Mouse (Mus musculus) urinary bladder, adult 2 months (tissue): ENCODE results near the gene Glis1. TPM values are rescaled to one million over a fixed set of nuclear protein-coding genes. Genes with fewer than 3 reads are reported as not detected.

ENCODE experiments used
- DNase-seq: peaks from one replicate; pipeline ENCODE4 v3.0.0; 2022; ENCODE audit warnings: low spot score
- polyA plus RNA-seq: library from polyadenylated mRNA; depleted of rRNA; stranded (reverse); fragments of >200 nt; gene quantifications from 2 replicates; pipeline ENCODE4 v1.2.3, GENCODE M21; 2012

Gene Glis1
- polyA plus RNA-seq, 1 experiment = 0.12 TPM

DNA sequence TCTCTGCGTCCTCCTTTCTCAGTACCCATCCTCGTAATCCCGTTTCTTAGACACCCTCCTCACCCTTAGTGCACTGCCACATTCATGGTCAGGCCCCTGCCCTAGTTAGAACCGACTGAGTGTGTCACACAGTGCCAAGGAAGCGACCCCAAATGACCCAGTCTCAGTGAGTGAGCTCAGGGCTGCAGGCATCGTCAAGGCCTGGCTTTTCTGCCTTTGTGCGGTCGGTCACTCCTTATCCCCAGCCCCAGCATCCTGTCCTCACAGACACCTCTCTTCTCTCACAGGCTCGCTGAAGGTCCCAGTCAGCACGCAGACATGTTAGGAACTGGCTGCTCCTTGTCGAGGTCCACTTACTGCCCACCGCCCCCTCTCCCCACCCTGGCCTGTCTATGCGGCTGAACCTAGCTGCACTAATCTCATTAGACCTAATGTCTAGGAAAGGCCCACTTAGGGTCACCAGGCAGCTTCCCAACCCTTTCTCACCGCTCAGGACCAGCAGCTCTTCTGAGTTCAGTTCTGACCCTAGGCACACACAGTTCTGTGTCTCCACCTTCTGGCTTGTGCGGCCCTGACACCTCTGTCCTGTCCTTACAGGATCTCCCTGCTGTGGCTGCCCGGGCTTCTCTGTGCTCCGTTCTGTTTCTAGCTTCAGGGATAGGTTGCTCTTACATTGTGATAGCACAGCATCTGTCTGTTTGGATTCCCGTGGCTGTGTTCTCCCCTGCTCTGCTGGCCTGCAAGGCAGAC, 18.1 kb downstream of the Glis1 start:
- no peak for DNase-seq

DNA sequence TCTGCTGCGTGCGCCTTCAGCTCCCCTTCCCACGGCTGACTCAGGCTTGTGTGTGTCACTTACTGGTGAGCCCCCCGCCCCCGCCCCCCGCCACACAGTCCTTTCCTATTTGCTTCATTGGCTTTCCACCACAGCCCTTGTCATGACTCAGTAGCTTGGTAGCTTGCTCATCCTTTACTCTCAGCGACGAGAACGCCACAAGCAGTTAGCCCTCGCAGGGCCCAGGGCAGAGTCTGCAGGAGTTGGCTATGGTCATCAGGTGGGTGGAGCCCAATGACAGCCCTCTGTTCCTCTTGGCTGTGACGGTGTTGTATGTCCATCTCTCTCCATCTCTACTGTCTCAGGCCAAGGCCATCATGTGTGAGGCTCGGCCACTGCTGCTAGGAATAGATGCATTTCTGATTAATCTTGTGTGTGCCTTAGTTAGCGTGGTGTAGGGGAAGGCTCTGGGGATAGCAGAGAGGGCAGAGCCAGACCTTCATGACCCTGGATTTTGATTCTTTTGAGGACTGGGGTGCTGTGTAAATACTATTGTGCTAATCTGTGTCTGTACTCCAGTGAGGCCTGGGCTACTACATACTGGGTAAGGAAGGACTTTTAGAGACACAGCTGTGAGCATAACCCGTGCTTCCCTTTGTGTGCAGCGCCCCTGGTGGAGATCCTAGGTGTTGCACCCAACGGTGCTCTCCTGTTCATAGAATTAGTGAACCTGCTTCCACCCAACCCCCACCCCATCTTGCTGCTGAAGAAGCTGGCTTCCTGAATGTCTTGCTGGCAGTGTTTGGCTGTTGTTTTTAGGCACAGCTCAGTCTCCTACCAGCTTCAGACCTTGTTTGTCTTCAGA, 19.0 kb downstream of the Glis1 start:
- peak; percentile 52 for DNase-seq

DNA sequence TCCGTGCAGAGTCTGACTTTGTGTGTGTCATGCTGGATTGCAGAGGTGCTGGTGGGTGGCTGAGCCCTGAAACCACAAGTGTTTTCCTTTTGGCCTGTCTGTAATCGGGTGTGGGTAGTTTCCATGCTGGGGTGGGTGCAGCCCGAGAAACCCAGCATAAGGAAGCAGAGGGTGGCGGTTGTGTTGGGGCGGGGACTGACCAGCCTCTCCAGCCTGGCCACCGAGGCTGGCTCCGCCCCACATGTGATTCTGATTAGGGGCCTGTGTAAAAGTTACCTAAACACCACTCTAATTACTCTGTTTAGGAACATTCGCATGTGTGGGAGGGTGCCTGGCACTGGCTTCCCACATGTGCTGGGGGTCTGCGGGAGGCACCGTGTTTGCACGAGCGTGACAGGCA, 23.2 kb downstream of the Glis1 start:
- no peak for DNase-seq

DNA sequence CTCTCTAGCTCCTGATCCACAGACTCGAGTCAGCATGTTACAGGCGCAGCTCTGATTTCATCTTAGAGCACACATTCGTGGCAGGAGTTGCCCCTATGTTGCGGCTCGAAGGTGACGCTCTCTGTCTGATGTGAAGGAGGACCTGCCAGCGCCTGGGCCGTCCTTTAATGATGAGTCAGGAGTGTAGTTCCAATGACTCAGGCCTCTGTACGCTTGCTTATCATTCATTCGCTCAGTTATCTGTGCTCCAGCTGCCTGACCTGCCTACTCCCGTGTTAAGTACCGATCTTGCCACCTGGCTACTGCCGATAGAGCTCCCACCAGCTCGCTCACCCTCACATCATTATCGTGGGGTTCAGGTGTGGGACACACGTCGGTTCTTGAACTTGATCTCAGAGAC, 24.5 kb downstream of the Glis1 start:
- DNase-seq = no peak

DNA sequence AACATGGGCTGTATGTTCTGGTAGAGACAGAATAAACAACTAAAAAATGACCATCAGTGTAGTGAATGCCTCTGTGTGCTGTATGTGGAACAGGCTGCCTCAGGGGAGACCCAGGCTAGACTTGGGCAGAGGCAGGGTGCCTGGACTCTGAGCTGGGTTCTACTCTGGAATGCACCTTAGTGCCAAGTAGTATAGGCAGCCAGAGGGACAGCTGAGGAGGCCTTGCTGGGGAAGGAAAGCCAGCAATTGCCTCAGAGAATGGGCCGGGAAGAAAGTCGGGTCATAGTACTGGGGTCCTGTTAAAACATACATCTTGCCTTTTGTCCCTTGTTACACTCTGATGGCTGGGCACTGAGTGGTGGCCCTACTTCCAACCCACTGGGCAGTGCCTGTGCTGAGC, 25.1 kb downstream of the Glis1 start:
- no peak for DNase-seq

DNA sequence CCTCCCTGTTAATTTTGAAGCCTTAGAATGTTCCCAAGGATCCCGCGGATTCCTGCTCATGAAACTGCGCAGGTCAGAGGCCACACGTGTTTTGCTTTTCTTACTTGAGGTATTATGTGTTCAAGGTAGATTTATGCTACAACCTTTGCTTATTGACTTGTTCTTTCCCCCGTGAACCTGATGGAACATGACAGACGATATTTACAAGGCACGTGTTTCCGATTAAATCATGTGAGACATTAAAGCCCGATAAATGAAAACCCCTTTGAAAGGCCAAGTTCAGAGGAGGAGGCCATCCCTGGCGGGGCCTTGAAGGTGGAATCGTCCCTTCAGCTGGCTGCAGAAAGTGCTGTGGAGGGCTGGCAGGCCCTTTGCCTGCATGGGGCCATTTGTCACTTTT, 26.1 kb downstream of the Glis1 start:
- DNase-seq = no peak

DNA sequence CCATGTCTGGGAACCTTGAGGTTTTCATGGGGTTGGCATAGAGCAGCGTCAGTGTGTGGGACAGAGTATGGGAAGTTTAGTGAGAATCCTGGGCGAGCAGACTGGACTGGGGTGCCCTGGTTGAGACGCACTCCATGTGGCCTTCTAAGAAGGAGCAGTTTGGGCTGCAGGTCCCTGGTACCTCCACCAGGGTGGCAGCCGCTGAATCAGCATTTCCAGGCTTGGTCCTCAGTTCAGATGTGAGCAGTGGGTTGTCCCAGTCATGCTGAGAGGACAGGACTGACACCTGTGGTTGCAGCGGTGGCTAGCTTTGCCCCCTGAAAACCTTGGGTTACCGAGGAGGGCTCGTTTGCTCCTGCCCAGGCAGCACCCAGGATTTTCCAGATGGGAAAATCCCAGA, 33.4 kb downstream of the Glis1 start:
- no peak for DNase-seq

DNA sequence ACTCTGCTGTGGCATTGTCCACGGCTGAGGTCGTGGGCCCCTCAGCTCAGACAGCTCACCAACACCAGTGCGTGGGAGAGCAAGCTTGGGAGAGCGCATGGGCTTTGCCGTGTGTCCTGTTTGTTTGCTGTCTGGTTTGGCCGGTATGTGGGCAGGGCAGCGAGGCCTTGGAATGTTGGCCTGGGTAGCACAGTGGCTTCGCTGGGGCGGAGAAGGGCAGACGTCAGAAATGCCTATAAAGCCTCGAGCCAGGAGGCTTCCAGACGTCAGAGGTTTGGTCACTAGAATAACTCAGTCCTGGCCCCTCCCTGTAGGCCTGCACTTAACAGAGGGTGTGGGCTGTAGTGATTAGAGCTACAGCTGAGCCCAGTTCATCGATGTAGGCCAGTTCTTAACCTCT, 33.9 kb downstream of the Glis1 start:
- no peak for DNase-seq

DNA sequence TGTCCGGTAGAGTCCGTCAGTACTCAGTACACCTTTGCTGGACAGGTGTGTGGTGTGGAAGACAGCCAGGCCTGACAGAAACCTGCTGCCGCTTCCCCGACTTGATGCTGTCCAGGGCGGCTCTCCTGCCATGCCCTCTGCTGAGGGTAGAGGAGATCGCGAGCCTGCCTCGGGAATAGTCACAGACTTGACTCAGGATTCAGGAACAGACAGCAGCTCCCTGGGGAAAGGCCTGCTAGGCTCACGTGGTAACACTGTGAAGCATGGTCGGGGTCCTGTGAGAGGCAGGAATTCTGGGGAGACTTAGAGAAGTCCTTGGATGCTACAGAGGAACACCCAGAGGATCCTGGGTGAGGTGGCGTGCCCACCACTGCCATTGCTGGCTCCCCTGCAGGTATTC, 34.4 kb downstream of the Glis1 start:
- DNase-seq = no peak

DNA sequence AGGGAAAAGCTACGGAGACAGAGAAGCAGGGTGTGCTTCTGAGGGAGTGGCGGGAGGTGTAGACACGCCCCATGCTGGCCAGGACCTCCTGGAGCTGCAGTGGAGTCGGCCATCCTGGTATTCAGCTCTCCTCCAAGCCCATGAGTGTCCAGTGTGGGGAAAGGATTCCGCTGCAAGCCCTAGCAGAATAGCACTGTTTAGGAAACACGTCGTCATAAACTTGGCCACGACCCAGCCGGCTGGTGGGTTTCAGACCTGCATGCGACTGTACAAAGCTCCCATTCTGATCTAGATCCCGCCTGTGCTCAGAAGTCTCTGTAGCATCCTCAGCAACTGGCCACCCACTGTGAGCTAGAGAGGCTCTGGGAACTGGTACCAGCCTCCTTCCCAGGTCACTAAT, 41.9 kb downstream of the Glis1 start:
- DNase-seq = no peak

DNA sequence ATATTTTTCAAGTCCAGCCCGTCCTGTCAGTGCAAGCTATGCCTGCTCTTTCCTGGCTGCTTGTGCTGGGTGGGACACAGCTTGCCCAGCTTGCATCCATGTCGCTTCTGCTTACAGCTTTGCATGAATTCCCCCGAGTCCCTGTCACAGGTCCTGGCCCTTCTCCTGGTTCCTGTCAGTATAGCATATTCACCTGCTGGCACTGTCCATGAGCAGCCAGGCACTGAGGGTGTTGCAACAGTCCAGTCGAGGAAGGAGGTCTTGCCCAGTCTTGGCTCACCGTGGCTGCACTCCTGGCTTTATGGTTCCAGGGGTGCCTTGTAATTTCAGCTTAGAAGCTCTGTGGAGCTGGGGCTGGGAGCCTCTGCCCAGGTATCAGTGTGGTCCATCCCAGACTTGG, 44.6 kb downstream of the Glis1 start:
- no peak for DNase-seq

DNA sequence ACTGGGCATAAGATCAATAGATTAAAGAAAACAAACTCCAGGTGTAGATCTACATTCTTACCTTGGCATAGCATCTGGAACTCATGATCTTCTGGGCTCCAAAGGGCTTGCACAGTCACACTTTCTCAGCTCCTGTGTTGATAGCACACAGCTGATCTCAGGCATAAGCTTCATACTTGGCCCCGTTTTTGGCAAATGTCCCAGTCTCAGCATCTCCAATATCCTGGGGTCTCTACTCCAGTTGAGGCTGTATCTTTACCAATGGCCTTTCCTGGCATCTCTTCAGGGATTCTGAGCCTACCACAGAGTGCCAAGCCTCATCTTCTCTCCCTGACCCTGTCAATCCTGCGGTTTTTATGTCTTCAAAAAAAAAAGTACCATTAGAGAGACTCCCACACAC, 48.1 kb downstream of the Glis1 start:
- no peak for DNase-seq

DNA sequence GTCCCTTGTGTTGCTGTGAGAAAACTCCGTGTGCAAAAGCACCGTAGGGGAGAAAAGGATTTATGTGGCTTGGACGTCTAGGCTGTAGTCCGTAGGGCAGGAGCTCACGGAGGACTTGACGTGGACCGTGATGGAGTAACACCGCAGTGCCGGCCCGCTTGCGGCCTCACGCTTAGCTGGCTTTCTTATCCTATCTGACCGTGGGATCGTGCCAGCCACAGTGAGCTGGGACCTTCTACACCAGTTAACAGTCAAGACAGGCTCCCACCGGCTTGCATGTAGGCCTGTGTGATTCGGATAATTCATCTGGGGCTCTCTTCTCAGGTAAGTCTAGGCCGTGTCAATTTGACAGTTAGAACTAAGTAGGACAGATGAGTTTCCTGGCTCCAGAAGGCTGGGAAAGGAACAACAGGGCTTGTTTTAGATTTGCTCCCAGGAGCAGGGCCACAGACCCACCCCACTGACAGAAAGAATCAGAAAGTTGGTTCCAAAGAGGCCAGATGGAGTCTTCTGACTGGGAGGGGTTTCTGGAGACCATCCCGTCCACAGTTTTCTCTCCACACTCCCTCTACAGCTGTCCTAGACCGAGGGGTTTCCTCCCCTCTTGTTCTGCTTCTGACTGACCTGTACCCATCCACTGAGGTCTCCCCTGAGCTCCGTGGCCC, 49.3 kb downstream of the Glis1 start:
- no peak for DNase-seq

DNA sequence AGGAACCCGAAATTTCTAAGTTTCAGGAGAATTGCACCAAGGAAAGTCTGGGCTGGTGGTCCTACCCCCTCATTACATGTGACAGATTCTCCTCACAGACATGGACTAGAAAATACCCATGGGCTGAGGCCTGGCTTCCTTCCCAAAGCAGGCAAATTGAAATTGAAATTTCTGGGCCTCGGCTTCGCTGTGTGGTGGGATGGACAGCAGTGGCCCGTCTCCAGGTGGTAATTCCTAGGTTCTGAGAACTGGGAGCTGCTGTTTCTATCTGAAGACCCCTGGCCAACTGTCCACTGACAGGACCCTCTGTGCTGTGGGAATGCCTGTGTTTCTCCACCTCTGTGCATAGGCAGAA, 49.8 kb downstream of the Glis1 start:
- DNase-seq = no peak

DNA sequence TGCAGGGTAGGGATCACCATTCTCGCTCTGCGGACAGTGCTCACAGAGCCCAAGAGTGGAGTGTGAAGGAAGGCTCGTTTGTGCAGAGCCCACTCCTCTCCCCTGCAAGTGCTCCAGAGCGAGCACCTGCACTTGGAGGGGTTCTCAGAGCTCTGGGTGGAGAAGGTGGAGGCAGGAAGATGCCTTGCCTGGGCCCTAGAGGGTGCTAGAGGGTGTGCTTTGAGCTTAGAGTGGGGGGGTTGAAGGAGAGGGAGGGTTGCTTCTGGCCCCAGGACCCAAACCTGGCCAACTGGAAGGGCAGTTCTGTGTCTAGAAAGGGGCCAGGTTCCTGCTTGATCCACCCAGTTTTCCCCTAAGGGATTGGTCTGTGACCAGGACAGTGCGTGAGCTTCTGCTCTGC, 51.5 kb downstream of the Glis1 start:
- no peak for DNase-seq

DNA sequence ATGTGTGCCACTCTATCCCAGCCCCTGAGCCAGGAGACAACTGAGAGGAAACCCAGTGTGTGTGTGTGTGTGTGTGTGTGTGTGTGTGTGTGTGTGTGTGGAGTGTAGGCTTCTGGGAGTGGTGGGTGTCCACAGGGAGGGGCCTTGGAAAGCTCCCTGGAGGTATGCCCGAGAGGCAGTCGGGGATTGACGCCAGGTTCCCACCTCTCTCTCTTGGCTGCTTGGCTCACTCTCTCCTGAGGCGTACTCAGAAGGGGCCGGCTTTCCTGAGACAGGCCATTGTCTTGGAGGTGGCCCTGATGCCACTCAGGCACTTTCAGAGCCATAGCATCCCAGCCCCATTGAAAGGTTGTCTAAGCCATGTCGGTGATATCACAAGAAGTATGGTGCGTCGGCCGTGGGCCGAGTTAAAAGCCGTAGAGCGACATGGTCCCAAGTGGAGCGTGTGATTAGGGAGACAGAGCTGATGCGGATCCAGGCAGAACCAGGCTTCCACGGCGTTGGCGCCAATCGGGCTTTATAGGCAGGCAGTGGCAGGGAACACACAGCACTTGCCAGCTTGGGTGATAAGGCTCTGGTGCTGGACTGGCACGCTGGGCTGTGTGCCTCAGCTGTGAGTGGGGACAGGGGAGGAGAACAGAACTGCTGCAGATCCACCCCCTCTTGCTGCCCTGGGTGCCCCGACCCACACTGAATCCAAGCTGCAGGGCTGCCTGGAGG, 54.9 kb downstream of the Glis1 start:
- DNase-seq = no peak

DNA sequence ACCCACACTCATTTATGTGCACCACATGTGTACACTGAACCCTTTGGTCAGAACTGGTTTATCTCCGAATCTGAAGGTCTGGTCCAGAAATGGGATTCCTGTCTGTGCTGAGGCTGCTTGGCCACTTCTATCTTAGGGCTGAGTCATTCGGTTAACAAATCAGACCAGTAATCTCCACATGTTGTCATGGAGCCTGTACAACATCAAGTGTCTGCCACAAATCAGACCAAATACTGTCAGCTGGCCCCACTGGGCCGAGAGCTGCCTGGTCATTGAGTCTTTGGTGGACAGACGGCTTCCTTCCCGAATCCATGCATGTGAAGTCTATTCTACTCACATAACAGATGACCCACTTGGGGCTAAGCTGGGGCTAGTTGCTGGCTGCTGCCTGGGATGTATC, 58.6 kb downstream of the Glis1 start:
- no peak for DNase-seq

DNA sequence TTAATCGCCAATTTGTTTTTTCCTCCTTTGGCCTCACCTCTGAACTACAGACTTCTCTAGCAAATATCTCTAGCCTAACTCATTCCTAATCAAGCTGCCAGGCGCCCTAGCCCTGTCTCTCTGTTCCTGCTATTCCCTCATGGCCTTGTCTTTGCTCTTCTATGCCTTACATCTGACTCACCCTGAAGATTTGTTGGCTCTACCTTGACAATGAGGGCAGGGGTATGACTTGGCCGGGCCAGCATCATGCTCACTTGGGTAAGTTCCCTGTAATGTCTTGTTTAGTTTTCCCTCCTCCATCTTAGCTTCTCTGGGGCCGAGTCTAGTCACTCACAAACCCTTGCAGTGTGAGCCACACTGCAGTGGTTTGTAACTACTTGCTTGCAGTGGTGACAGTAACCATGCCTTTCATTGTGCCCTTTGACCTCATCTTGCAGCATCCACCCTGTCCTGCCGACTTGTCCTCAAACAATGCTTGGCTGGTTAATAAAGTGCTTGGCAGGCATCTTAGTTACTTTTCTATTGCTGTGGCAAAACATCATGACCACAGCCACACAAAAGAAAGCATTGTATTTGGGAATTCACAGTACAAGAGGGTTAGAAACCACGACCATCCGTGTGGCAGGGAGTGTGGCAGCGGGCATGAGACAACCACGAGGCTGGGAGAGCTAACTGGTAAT, 61.5 kb downstream of the Glis1 start:
- no peak for DNase-seq

DNA sequence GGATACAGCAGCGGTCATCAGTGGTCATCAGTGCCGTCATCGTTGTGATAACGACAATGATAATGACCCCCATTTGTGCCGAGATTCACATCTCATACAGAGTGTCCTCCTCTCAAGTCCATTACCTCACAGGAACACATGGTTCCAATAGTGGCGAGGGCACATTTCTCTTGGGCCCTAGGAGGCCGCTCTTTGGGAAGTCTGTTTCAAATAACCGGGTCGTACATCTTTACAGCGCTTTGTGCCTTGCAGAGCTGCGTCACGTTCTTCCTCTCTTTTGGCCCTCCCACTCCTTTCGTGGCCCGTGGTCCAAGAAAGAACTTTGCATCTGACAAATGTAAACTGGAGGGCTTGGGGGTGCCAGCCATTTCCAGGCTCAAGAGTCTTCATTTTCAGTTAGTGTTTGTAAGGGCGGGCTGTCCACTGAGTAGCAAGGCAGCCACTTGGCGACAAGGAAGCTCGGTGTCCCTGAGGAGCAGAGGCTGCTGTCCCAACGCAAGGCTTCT, 63.1 kb downstream of the Glis1 start:
- no peak for DNase-seq

DNA sequence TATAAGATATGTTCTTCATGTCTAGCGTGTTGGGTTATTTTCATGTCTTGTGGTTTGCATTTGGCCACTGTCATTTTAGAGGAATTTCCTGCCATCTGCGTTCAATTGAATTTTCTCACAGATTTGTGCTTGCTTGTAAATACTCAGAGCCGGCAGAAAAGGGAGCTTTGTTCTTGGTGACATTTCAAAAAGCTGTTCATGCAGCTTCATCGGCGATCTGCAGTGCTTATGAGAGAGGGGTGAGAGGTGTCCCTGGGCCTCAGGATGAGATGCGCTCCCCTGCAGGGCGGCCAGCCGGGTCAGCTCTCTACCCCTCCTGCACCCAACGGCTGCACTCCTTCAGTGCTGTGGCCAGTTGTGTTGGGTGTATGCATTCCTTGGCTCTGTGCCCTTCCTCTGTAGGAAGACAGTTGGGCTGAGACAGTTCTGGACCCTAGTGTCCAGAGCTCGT, 68.2 kb downstream of the Glis1 start:
- no peak for DNase-seq

DNA sequence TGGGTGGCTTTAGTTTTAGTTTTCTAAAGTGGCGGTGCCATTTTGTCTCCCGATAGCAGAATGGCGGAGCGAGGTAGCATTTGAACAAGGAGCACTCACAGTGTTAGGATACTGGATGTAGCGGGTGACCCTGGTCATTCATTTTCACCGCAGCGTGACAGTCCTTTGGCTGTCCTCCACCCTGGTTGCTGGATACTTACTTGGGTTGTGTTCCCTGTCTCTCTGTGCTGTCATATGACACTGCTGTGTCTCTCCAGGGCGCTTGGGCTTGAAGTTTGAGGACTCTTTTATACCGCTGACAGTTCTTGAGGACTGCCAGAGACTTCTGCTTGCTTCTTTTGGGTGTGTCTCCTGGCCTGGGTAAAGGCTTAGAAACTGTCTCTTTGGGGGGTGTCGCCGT, 80.6 kb downstream of the Glis1 start:
- no peak for DNase-seq
